ENCODE assay signal across 11 mouse cellular contexts in genomic region chr6:39400343-39400742, GRCm38 (mm10). TPM values are rescaled to one million over a fixed set of nuclear protein-coding genes. Genes with fewer than 3 reads are reported as not detected.
DNase-seq lines count a peak whose midpoint lies in the region; ATAC-seq and TF ChIP-seq lines count a peak whose summit lies in the region.
"Had no signal": no experiment of that assay in that cellular context is flagged by ENCODE, and none has a peak within 500 bp of the region (broad histone marks: within the 10 kb centered on the region; RNA-seq: fewer than 3 reads in every experiment).

No protein-coding gene starts in this region.

- H3K9ac ChIP-seq in liver, postnatal 0 days (replicated peaks): no peak overlapping the region
- no peak overlapping the region for H3K9ac ChIP-seq in liver, embryonic 12.5 days
- H3K9ac ChIP-seq in neural tube, embryonic 11.5 days (ENCODE audit: low read length): no peak overlapping the region
- H3K9ac ChIP-seq: embryonic facial prominence, embryonic 12.5 days; limb, embryonic 13.5 days had no signal

- peaks cover 79% of the 10 kb centered on the region for H3K36me3 ChIP-seq in liver, postnatal 0 days (replicated peaks; ENCODE audit: insufficient read depth, low read length)
- H3K36me3 ChIP-seq in liver, embryonic 12.5 days: peaks cover 86% of the 10 kb centered on the region
- 0 out of 2 replicates have a peak, but pooled peaks cover 2% of the 10 kb centered on the region for H3K36me3 ChIP-seq in neural tube, embryonic 11.5 days (ENCODE audit: control insufficient read depth, insufficient read depth, low read length)

- 82% methylated on average over 7 of the region's 7 CpGs for WGBS in liver, postnatal 0 days (ENCODE audit: insufficient replicate concordance)
- 83% methylated on average over 7 of the region's 7 CpGs for WGBS in liver, embryonic 12.5 days (ENCODE audit: insufficient replicate concordance)
- whole genome bisulfite sequencing in neural tube, embryonic 11.5 days: 73% methylated on average over 7 of the region's 7 CpGs

- no peaks in the 10 kb centered on the region for H3K4me1 ChIP-seq in liver, postnatal 0 days (ENCODE audit: insufficient read depth)
- no peaks in the 10 kb centered on the region for H3K4me1 ChIP-seq in liver, embryonic 12.5 days
- no peaks in the 10 kb centered on the region for H3K4me1 ChIP-seq in neural tube, embryonic 11.5 days (ENCODE audit: control insufficient read depth, insufficient read depth, low read length)
- H3K4me1 ChIP-seq: embryonic facial prominence, embryonic 12.5 days; limb, embryonic 13.5 days had no signal

- H3K4me3 ChIP-seq in liver, postnatal 0 days (ENCODE audit: low read depth, low read length): no peak overlapping the region
- H3K4me3 ChIP-seq in liver, embryonic 12.5 days: no peak overlapping the region
- no peak overlapping the region for H3K4me3 ChIP-seq in neural tube, embryonic 11.5 days (ENCODE audit: low read depth, low read length)
- H3K4me3 ChIP-seq: embryonic facial prominence, embryonic 12.5 days; limb, embryonic 13.5 days had no signal

- peak; percentile 35 for DNase-seq in adrenal gland, postnatal 14 days
- no peak for DNase-seq in adrenal gland, adult 2 months
- DNase-seq in liver, postnatal 0 days: peak; percentile 29
- peak; percentile 60 for DNase-seq in forelimb bud, embryonic 11.5 days (ENCODE audit: low read depth, low spot score)
- peak; percentile 38 for DNase-seq in neural tube, embryonic 11.5 days (ENCODE audit: low spot score)
- DNase-seq in left cerebral cortex, adult 8-10 months (ENCODE audit: low spot score in 2 of 2): no peak
- no peak for DNase-seq in urinary bladder, adult 2 months (ENCODE audit: low spot score)
- DNase-seq: right cerebral cortex, postnatal 4 days had no signal

- TF ChIP-seq EP300 in liver, postnatal 0 days (IDR thresholded peaks at IDR 0.05; ENCODE audit: low read depth): no peak

- no peaks in the 10 kb centered on the region for H3K27me3 ChIP-seq in liver, postnatal 0 days (ENCODE audit: insufficient read depth, low read length)
- H3K27me3 ChIP-seq in liver, embryonic 12.5 days (replicated peaks): no peaks in the 10 kb centered on the region
- no peaks in the 10 kb centered on the region for H3K27me3 ChIP-seq in neural tube, embryonic 11.5 days (ENCODE audit: control insufficient read depth, insufficient read depth, low read length)
- H3K27me3 ChIP-seq: embryonic facial prominence, embryonic 12.5 days; limb, embryonic 13.5 days had no signal

- TF ChIP-seq CTCF in liver, postnatal 0 days (IDR thresholded peaks at IDR 0.05; ENCODE audit: low read depth): peak; percentile 67

- no peak overlapping the region for H3K4me2 ChIP-seq in liver, postnatal 0 days (ENCODE audit: low read depth, low read length)
- H3K4me2 ChIP-seq in liver, embryonic 12.5 days: no peak overlapping the region
- no peak overlapping the region for H3K4me2 ChIP-seq in neural tube, embryonic 11.5 days (ENCODE audit: low read depth)
- H3K4me2 ChIP-seq: embryonic facial prominence, embryonic 12.5 days; limb, embryonic 13.5 days had no signal

- no peak for ATAC-seq in liver, postnatal 0 days
- ATAC-seq in liver, embryonic 12.5 days: no peak
- no peak for ATAC-seq in neural tube, embryonic 11.5 days (ENCODE audit: insufficient read depth, low FRiP score, low TSS enrichment)

- no peaks in the 10 kb centered on the region for H3K9me3 ChIP-seq in liver, postnatal 0 days (ENCODE audit: low read length)
- H3K9me3 ChIP-seq in liver, embryonic 12.5 days (replicated peaks): no peaks in the 10 kb centered on the region
- no peaks in the 10 kb centered on the region for H3K9me3 ChIP-seq in neural tube, embryonic 11.5 days (ENCODE audit: control insufficient read depth, low read length)
- H3K9me3 ChIP-seq: embryonic facial prominence, embryonic 12.5 days; limb, embryonic 13.5 days had no signal

- H3K27ac ChIP-seq in liver, postnatal 0 days (ENCODE audit: low read depth): no peak overlapping the region
- no peak overlapping the region for H3K27ac ChIP-seq in liver, embryonic 12.5 days
- no peak overlapping the region for H3K27ac ChIP-seq in neural tube, embryonic 11.5 days (ENCODE audit: low read depth, low read length)
- H3K27ac ChIP-seq: embryonic facial prominence, embryonic 12.5 days; limb, embryonic 13.5 days had no signal

RNA-seq across cellular contexts. Expression of gene Rab19, which starts 19.4 kb away (rescaled TPM):
- total RNA-seq in adrenal gland, postnatal 14 days (2021): 0.48 and 1.4 TPM in 2 replicates
- total RNA-seq in adrenal gland, adult 2 months (2021): under 1 TPM; 0.23 to 0.73 TPM
- polyA plus RNA-seq in adrenal gland, adult 2 months (2012; rRNA removed): 0.37 TPM in 1 of 2 replicates, not detected in the other
- 0.95 and 1.1 TPM in 2 replicates for polyA plus RNA-seq in liver, postnatal 0 days (2015; fragmentation: Nextera tagmentation; extraction: Ambion mirVana)
- 0.11 and 0.27 TPM in 2 replicates for polyA plus RNA-seq in liver, embryonic 12.5 days (2016; fragmentation: Nextera tagmentation; extraction: Ambion mirVana)
- 0.19 and 0.26 TPM in 2 replicates for polyA plus RNA-seq in neural tube, embryonic 11.5 days (2014; fragmentation: Nextera tagmentation; extraction: Ambion mirVana)
- under 1 TPM in 3 of 4 experiments, not detected in 1; 0.24 to 0.34 (median 0.33) TPM for total RNA-seq in left cerebral cortex, adult 8-10 months (2022)
- 7.8 and 8.3 TPM in 2 replicates for polyA plus RNA-seq in urinary bladder, adult 2 months (2012; rRNA removed)

RNA-seq across cellular contexts. Expression of gene Mkrn1, which starts 19.9 kb away (rescaled TPM):
- 94.2 and 101 TPM in 2 replicates for total RNA-seq in adrenal gland, postnatal 14 days (2021)
- total RNA-seq in adrenal gland, adult 2 months (2021): 10 to 100 TPM; 67.9 to 69.7 TPM
- 24.1 and 30.1 TPM in 2 replicates for polyA plus RNA-seq in adrenal gland, adult 2 months (2012; rRNA removed)
- 154 and 170 TPM in 2 replicates for polyA plus RNA-seq in liver, postnatal 0 days (2015; fragmentation: Nextera tagmentation; extraction: Ambion mirVana)
- polyA plus RNA-seq in liver, embryonic 12.5 days (2016; fragmentation: Nextera tagmentation; extraction: Ambion mirVana): 160 and 163 TPM in 2 replicates
- polyA plus RNA-seq in neural tube, embryonic 11.5 days (2014; fragmentation: Nextera tagmentation; extraction: Ambion mirVana): 130 and 145 TPM in 2 replicates
- total RNA-seq in left cerebral cortex, adult 8-10 months (2022): 100 to 1,000 TPM; 124 to 132 (median 125) TPM
- 39.2 and 45.7 TPM in 2 replicates for polyA plus RNA-seq in urinary bladder, adult 2 months (2012; rRNA removed)

RNA-seq across cellular contexts. Expression of gene Slc37a3, which starts 22.9 kb away (rescaled TPM):
- total RNA-seq in adrenal gland, postnatal 14 days (2021): 32.3 and 36.5 TPM in 2 replicates
- 10 to 100 TPM; 33.7 to 40.5 TPM for total RNA-seq in adrenal gland, adult 2 months (2021)
- 7.9 and 8.4 TPM in 2 replicates for polyA plus RNA-seq in adrenal gland, adult 2 months (2012; rRNA removed)
- 13.9 and 16.0 TPM in 2 replicates for polyA plus RNA-seq in liver, postnatal 0 days (2015; fragmentation: Nextera tagmentation; extraction: Ambion mirVana)
- 8.0 and 10.3 TPM in 2 replicates for polyA plus RNA-seq in liver, embryonic 12.5 days (2016; fragmentation: Nextera tagmentation; extraction: Ambion mirVana)
- polyA plus RNA-seq in neural tube, embryonic 11.5 days (2014; fragmentation: Nextera tagmentation; extraction: Ambion mirVana): 54.1 and 58.8 TPM in 2 replicates
- total RNA-seq in left cerebral cortex, adult 8-10 months (2022): 10 to 100 TPM; 56.9 to 64.9 (median 58.8) TPM
- 28.9 and 30.4 TPM in 2 replicates for polyA plus RNA-seq in urinary bladder, adult 2 months (2012; rRNA removed)

Comparison
In these comparisons a context has a peak if more than half of its experiments do, and no peak if none do; other contexts are left out.
1. DNase-seq: peak in adrenal gland, postnatal 14 days (single experiment), liver, postnatal 0 days (single experiment), forelimb bud, embryonic 11.5 days (single experiment) and neural tube, embryonic 11.5 days (single experiment); none in adrenal gland, adult 2 months (single experiment), left cerebral cortex, adult 8-10 months (0 of 2) and urinary bladder, adult 2 months (single experiment).